Mouse (Mus musculus) liver, adult 10 weeks (tissue): ENCODE measurements around the gene Ccdc93. TPM values are rescaled to one million over a fixed set of nuclear protein-coding genes. Genes with fewer than 3 reads are reported as not detected.

ENCODE experiments used
- polyA plus RNA-seq: library from polyadenylated mRNA; stranded (reverse); fragments of 350-450 nt; fragmentation: Illumina TruSeq; extraction: RNeasy Lipid Tissue Mini Kit (QIAGEN cat#74804); gene quantifications from one replicate; pipeline ENCODE4 v1.2.3, GENCODE M21; 2014; ENCODE audit warnings: low read depth, low replicate concordance

Ccdc93 gene
- polyA plus RNA-seq = 5.1 TPM

DNA sequence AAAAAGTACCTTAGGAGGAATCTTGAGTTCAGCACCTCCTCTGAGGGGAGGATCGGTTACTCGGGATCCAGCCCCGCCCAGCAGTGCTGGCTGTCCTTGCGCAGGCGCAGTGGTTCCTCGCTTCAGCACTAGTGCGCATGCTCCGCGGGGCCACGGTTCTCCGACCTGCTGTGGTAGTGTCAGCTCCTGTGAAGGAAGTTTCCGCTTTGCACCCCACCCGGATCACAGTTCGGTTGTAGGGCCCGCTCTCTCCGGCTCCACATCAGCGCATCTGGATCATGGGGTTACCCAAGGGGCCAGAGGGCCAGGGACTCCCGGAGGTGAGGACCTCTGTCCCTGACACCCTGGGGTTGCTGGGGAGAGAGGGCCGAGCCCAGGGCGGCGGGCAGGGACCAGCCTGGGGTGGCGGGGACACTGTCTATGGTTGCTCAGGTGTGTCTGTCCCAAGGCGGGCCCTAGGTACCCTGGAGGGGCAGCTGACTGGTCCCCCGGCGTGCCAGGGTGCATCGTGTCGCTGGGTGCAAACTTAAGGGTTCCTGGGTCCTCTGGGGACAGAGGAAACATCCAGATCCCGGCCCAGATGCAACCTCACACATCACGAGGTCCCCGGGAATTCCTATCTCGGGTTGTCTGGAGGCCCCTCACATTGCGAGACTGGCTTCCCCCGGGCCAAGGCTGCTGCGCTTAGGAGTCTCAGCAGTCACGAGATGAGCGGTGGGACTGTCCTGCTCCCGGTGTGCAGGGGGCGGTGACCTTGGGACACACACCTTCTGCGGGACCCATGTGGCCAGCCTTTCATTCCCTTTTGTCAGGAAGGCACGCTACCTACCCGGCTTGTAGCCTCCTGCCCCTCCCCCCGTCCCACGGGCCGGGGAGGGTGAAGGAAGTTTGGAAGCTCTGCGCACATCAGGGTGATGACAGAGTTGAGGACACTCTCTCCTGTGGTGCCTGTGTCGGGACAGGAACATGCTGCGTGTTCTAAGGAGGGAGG is at the start of gene Ccdc93:
Gene Ccdc93, plus strand, starts transcription at position 112 of the 991 bp plus-strand sequence.

DNA sequence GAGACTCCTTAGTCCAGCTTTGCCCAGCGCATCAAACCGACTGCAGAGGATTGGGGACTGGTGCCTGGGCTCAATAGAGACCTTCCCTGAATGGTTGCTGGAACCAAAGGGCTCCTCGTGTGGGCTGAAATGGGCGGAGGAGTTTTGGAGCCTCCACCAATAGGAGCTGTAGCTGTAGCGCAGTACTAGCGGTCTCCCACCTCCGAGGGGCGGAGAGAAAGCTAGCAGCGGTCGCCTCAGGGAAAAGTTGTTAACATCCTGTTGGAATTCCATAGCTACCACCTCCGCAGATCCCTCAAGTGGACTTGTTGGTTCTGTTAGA is 97.5 kb downstream of the Ccdc93 start, which contains the start of gene Htr5b:
Gene Htr5b, minus strand, starts transcription at position 67 of the 322 bp plus-strand sequence.

Other genes starting within 250 kb of the Ccdc93 start
- 858 TPM for gene Insig2, start 98.5 kb upstream of the Ccdc93 start, polyA plus RNA-seq
- not detected for gene Htr5b, start 97.4 kb downstream of the Ccdc93 start, polyA plus RNA-seq
- gene Ddx18, start 136.9 kb downstream of the Ccdc93 start, polyA plus RNA-seq = 18.1 TPM